Mouse (Mus musculus) cerebellum, adult 11 months (tissue): Measurements from ENCODE around the gene Nfic.

Source experiments
- DNase-seq: peaks from one replicate; pipeline ENCODE4 v3.0.0; 2022

Gene Nfic

GRCm38 (mm10) chr10:81455181-81455895 lies at the start of gene Nfic:
TSS of gene Nfic (minus strand) at chr10:81455635.
- DNase-seq: no peak

- DNase-seq: peak; percentile 91
Measured at GRCm38 (mm10) chr10:81502658-81503057, 47.2 kb upstream of the Nfic start.

- DNase-seq: no peak
Measured at GRCm38 (mm10) chr10:81501863-81502262, 46.4 kb upstream of the Nfic start.

GRCm38 (mm10) chr10:81500032-81500431 lies 44.6 kb upstream of the Nfic start, which contains the start of gene S1pr4:
TSS of gene S1pr4 (minus strand) at chr10:81500132.
- DNase-seq: no peak

- no peak for DNase-seq
Measured at GRCm38 (mm10) chr10:81499250-81499901, 43.9 kb upstream of the Nfic start.

- no peak for DNase-seq
Measured at GRCm38 (mm10) chr10:81498316-81499249, 43.1 kb upstream of the Nfic start.

- DNase-seq: peak; percentile 50
Measured at GRCm38 (mm10) chr10:81497401-81498270, 42.2 kb upstream of the Nfic start.

GRCm38 (mm10) chr10:81496969-81497368 lies 41.5 kb upstream of the Nfic start:
- no peak for DNase-seq

- peak; percentile 97 for DNase-seq
Measured at GRCm38 (mm10) chr10:81496264-81496901, 40.9 kb upstream of the Nfic start, which contains the start of gene Ncln. TSS of gene Ncln (minus strand) at chr10:81496392.

- DNase-seq: no peak
Measured at GRCm38 (mm10) chr10:81495616-81496263, 40.3 kb upstream of the Nfic start.

- DNase-seq: no peak
Measured at GRCm38 (mm10) chr10:81495151-81495550, 39.7 kb upstream of the Nfic start.

GRCm38 (mm10) chr10:81494260-81495041 lies 39.0 kb upstream of the Nfic start:
- DNase-seq: no peak

- DNase-seq: no peak
Measured at GRCm38 (mm10) chr10:81493601-81494220, 38.3 kb upstream of the Nfic start.

GRCm38 (mm10) chr10:81492606-81493240 lies 37.3 kb upstream of the Nfic start:
- no peak for DNase-seq

- DNase-seq: no peak
Measured at GRCm38 (mm10) chr10:81491018-81491417, 35.6 kb upstream of the Nfic start.

- DNase-seq: no peak
Measured at GRCm38 (mm10) chr10:81489941-81490340, 34.5 kb upstream of the Nfic start.

- DNase-seq: no peak
Measured at GRCm38 (mm10) chr10:81488081-81488480, 32.6 kb upstream of the Nfic start.

GRCm38 (mm10) chr10:81486496-81486895 lies 31.1 kb upstream of the Nfic start:
- no peak for DNase-seq

- DNase-seq: no peak
Measured at GRCm38 (mm10) chr10:81485479-81486018, 30.1 kb upstream of the Nfic start.
